Mouse (Mus musculus): ENCODE results near the gene Pld6. TPM values are rescaled to one million over a fixed set of nuclear protein-coding genes. Genes with fewer than 3 reads are reported as not detected.

The Pld6 gene
- total and polyA plus RNA-seq, 3 experiments = 3.1 to 5.5 TPM; not detected in 1

DNA sequence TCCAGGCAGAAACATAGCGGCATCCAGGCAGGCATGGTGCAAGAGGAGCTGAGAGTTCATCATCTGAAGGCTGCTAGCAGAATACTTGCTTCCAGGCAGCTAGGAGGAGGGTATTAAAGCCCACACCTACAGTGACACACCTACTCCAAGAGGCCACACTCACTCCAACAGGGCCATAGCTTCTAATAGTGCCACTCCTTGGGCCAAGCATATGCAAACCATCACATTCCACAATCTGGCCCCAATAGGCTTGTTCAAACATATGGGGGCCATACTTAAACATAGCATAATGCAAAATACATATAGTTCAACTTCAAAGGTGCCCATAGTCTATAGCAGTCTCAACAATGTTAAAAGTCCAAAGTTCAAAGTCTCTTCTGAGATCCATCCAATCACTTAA lies 1.9 kb upstream of the Pld6 start:
- Histone ChIP-seq H3K9ac (ENCODE audit: control insufficient read depth, low read depth, low read length, poor library complexity, severe bottlenecking) (no peak overlapping the region), H3K9me3 (replicated peaks; ENCODE audit: insufficient read depth, low read length) (no peaks in the 10 kb centered on the region), H3K4me3 (ENCODE audit: control insufficient read depth in 1 of 2, insufficient read depth in 1 of 2, low read depth in 2 of 2, low read length in 2 of 2) (no peak overlapping the region), H3K27me3 (ENCODE audit: control insufficient read depth in 1 of 2, insufficient read depth in 2 of 2, low read length in 2 of 2) (no peaks in the 10 kb centered on the region), H3K36me3 (ENCODE audit: control insufficient read depth in 1 of 2, insufficient read depth in 2 of 2, low read length in 2 of 2) (peaks cover 0 to 2% of the 10 kb centered on the region in 2 experiments; a peak in 2 of 4 replicates), H3K4me1 (ENCODE audit: control insufficient read depth in 1 of 2, insufficient read depth in 2 of 2, low read length in 2 of 2) (peaks cover 0 to 6% of the 10 kb centered on the region in 2 experiments; a peak in 2 of 4 replicates), H3K27ac (ENCODE audit: control insufficient read depth, low read depth, low read length) (no peak overlapping the region), H3K79me2 (ENCODE audit: control insufficient read depth, insufficient read depth, low read length, poor library complexity) (no peaks in the 10 kb centered on the region)
- no peak for DNase-seq (ENCODE audit: low read depth, low spot score)
- TF ChIP-seq GABPA (IDR thresholded peaks at IDR 0.05; ENCODE audit: low read depth, low read length) (no peak), NRF1 (IDR thresholded peaks at IDR 0.05; ENCODE audit: insufficient read depth, low read depth, low read length, poor library complexity, severe bottlenecking) (no peak)

DNA sequence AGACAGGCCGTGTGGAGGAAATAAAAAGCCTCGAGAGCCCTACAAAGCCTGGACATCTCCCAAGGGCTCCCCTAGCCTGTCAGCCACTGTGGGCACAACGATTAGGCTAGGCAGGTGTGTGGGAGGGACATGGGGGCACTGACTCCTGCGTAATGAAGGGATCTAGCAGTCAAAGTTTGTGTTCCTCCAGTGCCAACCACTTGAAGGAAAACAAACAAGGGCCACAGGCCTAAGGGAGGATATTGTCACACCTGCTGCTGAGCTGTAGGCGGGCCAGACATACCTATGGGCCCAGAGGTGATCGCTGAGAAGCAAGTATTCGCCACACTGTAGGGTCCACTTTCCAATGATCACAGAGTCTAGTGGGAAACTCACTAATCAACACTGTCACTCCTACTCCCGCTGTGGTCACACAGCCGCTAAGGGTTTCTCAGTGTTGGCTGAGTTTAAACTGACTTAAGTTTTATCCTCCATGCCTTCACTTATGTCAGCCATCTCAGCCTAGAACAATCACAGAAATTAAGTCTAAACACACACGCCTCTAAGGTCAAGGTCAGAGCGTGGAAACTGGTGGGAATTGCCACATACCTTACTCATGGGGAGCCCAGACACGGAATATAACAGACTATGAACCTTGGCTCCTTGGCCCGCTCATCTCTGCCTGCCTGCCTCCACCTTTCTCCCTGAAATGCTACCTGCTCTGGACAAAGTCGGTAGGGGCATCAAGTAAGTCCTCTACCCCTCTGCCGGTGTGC lies 824 bp downstream of the Pld6 start:
- H3K36me3 ChIP-seq (ENCODE audit: control insufficient read depth in 1 of 2, insufficient read depth in 2 of 2, low read length in 2 of 2) = peaks cover 0 to under 1% of the 10 kb centered on the region in 2 experiments; a peak in 1 of 4 replicates
- peaks cover 0 to 6% of the 10 kb centered on the region in 2 experiments; a peak in 2 of 4 replicates for H3K4me1 ChIP-seq (ENCODE audit: control insufficient read depth in 1 of 2, insufficient read depth in 2 of 2, low read length in 2 of 2)
- H3K9me3 ChIP-seq (replicated peaks; ENCODE audit: insufficient read depth, low read length) = no peaks in the 10 kb centered on the region
- H3K9ac ChIP-seq (ENCODE audit: control insufficient read depth, low read depth, low read length, poor library complexity, severe bottlenecking) = peak overlapping the region; percentile 71
- peak overlapping the region; percentile 51 to 67 for H3K4me3 ChIP-seq (ENCODE audit: control insufficient read depth in 1 of 2, insufficient read depth in 1 of 2, low read depth in 2 of 2, low read length in 2 of 2)
- no peak overlapping the region for H3K27ac ChIP-seq (ENCODE audit: control insufficient read depth, low read depth, low read length)
- no peak for TF ChIP-seq CHD1 (IDR thresholded peaks at IDR 0.05; ENCODE audit: low read depth, low read length)
- no peak for TF ChIP-seq POLR2A (IDR thresholded peaks at IDR 0.05; ENCODE audit: control insufficient read depth in 1 of 2, insufficient read depth in 1 of 2, low read depth in 1 of 2, low read length in 2 of 2, poor library complexity in 1 of 2)
- TF ChIP-seq NELFE (IDR thresholded peaks at IDR 0.05; ENCODE audit: low read depth, low read length) = no peak
- no peak for TF ChIP-seq TCF12 (IDR thresholded peaks at IDR 0.05; ENCODE audit: low read depth, low read length)
- no peaks in the 10 kb centered on the region for H3K79me2 ChIP-seq (ENCODE audit: control insufficient read depth, insufficient read depth, low read length, poor library complexity)
- no peaks in the 10 kb centered on the region for H3K27me3 ChIP-seq (ENCODE audit: control insufficient read depth in 1 of 2, insufficient read depth in 2 of 2, low read length in 2 of 2)
- peak; percentile 32 for DNase-seq (ENCODE audit: low read depth, low spot score)

DNA sequence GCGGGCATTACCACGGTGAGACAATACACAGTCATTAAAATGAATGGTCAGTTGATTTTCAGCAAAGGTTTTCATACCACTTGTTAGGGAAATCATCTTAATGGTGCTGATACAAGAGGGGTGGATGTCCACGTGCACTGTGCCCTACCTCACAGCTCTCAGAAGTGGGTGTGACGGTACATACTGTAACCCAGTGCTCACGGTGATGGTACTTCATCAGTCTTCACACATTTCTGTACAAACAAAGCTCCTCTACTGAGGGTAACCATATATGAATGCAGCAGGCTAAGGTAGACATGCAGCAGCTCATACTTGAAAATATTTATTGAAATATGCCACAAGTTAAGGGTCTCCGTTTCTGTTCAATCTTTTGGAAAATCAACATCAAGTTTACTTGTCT lies 3.9 kb downstream of the Pld6 start:
- Histone ChIP-seq H3K27ac (ENCODE audit: control insufficient read depth, low read depth, low read length) (no peak overlapping the region), H3K9me3 (replicated peaks; ENCODE audit: insufficient read depth, low read length) (no peaks in the 10 kb centered on the region), H3K36me3 (ENCODE audit: control insufficient read depth in 1 of 2, insufficient read depth in 2 of 2, low read length in 2 of 2) (no peaks in the 10 kb centered on the region), H3K79me2 (ENCODE audit: control insufficient read depth, insufficient read depth, low read length, poor library complexity) (no peaks in the 10 kb centered on the region), H3K27me3 (ENCODE audit: control insufficient read depth in 1 of 2, insufficient read depth in 2 of 2, low read length in 2 of 2) (no peaks in the 10 kb centered on the region), H3K4me3 (ENCODE audit: control insufficient read depth in 1 of 2, insufficient read depth in 1 of 2, low read depth in 2 of 2, low read length in 2 of 2) (no peak overlapping the region), H3K9ac (ENCODE audit: control insufficient read depth, low read depth, low read length, poor library complexity, severe bottlenecking) (no peak overlapping the region), H3K4me1 (ENCODE audit: control insufficient read depth in 1 of 2, insufficient read depth in 2 of 2, low read length in 2 of 2) (peaks cover 0 to 6% of the 10 kb centered on the region in 2 experiments; a peak in 2 of 4 replicates)
- no peak for DNase-seq (ENCODE audit: low read depth, low spot score)
- TF ChIP-seq RAD21 (IDR thresholded peaks at IDR 0.05; ENCODE audit: low read depth, low read length) (no peak), USF2 (IDR thresholded peaks at IDR 0.05; ENCODE audit: borderline replicate concordance in 1 of 2, insufficient read depth in 1 of 2, low read depth in 1 of 2, low read length in 2 of 2) (no peak), MAZ (IDR thresholded peaks at IDR 0.05; ENCODE audit: low read depth, low read length) (no peak), CHD1 (IDR thresholded peaks at IDR 0.05; ENCODE audit: low read depth, low read length) (no peak), TBP (IDR thresholded peaks at IDR 0.05; ENCODE audit: low read depth, low read length) (no peak), ZC3H11A (IDR thresholded peaks at IDR 0.05; ENCODE audit: low read depth, low read length) (no peak), TAL1 (IDR thresholded peaks at IDR 0.05; ENCODE audit: low read length) (no peak), SMC3 (IDR thresholded peaks at IDR 0.05; ENCODE audit: low read depth, low read length) (no peak), CHD2 (IDR thresholded peaks at IDR 0.05; ENCODE audit: low read length) (no peak), GATA1 (IDR thresholded peaks at IDR 0.05; ENCODE audit: low read depth, low read length) (no peak), RCOR1 (IDR thresholded peaks at IDR 0.05; ENCODE audit: low read depth, low read length) (no peak), ZMIZ1 (IDR thresholded peaks at IDR 0.05; ENCODE audit: low read depth, low read length) (no peak)
